Mouse (Mus musculus): ENCODE data around the gene Gabrb1.

- no peak for TF ChIP-seq CTCF (IDR thresholded peaks at IDR 0.05; ENCODE audit: low read depth, low read length)
- TF ChIP-seq POLR2A (IDR thresholded peaks at IDR 0.05; ENCODE audit: extremely low read depth, insufficient read depth, low read length) = no peak
Observed at GRCm38 (mm10) chr5:72195442-72195841, 537.5 kb downstream of the Gabrb1 start.
